Mouse (Mus musculus): Measurements from ENCODE around the gene Rgs5. TPM values are rescaled to one million over a fixed set of nuclear protein-coding genes. Genes with fewer than 3 reads are reported as not detected.

Gene Rgs5
- not detected in 2 replicates for polyA plus RNA-seq (2012; ENCODE audit: insufficient read depth, low replicate concordance)

- TF ChIP-seq FLI1 (IDR thresholded peaks at IDR 0.05; ENCODE audit: low read length) (no peak), GATA1 (IDR thresholded peaks at IDR 0.05; ENCODE audit: borderline replicate concordance, low read length) (no peak)
- H3K4me1 ChIP-seq: no peaks in the 10 kb centered on the region
- H3K9me3 ChIP-seq: no peaks in the 10 kb centered on the region
- H3K27me3 ChIP-seq (replicated peaks): peaks cover 2% of the 10 kb centered on the region
- no peaks in the 10 kb centered on the region for H3K36me3 ChIP-seq (replicated peaks; ENCODE audit: low read length)
- no peak within 1 kb of the TSS for H3K4me3 ChIP-seq (replicated peaks)
Observed at GRCm38 (mm10) chr1:169655256-169655655, at the start of gene Rgs5. Gene Rgs5 (plus strand): TSS chr1:169655501.

GRCm38 (mm10) chr1:169606164-169606563, 49.1 kb upstream of the Rgs5 start:
- Histone ChIP-seq H3K27me3 (replicated peaks) (no peaks in the 10 kb centered on the region), H3K4me1 (no peaks in the 10 kb centered on the region), H3K4me3 (replicated peaks) (no peak overlapping the region), H3K36me3 (replicated peaks; ENCODE audit: low read length) (no peaks in the 10 kb centered on the region), H3K9me3 (no peaks in the 10 kb centered on the region; the same call in 1 of the 2 replicates)
- TF ChIP-seq GATA1 (IDR thresholded peaks at IDR 0.05; ENCODE audit: borderline replicate concordance, low read length) (no peak), FLI1 (IDR thresholded peaks at IDR 0.05; ENCODE audit: low read length) (no peak)

GRCm38 (mm10) chr1:169629738-169630137, 25.6 kb upstream of the Rgs5 start:
- Histone ChIP-seq H3K27me3 (replicated peaks) (no peaks in the 10 kb centered on the region), H3K36me3 (replicated peaks; ENCODE audit: low read length) (no peaks in the 10 kb centered on the region), H3K9me3 (0 out of 2 replicates have a peak, but pooled peaks cover 3% of the 10 kb centered on the region), H3K4me3 (replicated peaks) (no peak overlapping the region), H3K4me1 (no peaks in the 10 kb centered on the region)
- no peak for TF ChIP-seq GATA1 (IDR thresholded peaks at IDR 0.05; ENCODE audit: borderline replicate concordance, low read length)
- TF ChIP-seq FLI1 (IDR thresholded peaks at IDR 0.05; ENCODE audit: low read length): no peak

GRCm38 (mm10) chr1:169637251-169637750, 18.0 kb upstream of the Rgs5 start:
- Histone ChIP-seq H3K4me1 (no peaks in the 10 kb centered on the region), H3K36me3 (replicated peaks; ENCODE audit: low read length) (no peaks in the 10 kb centered on the region)

GRCm38 (mm10) chr1:169644884-169645653, 10.2 kb upstream of the Rgs5 start:
- no peaks in the 10 kb centered on the region for H3K27me3 ChIP-seq (replicated peaks)
- TF ChIP-seq FLI1 (IDR thresholded peaks at IDR 0.05; ENCODE audit: low read length) (no peak), GATA1 (IDR thresholded peaks at IDR 0.05; ENCODE audit: borderline replicate concordance, low read length) (no peak)
- 0 out of 2 replicates have a peak, but pooled peaks cover 3% of the 10 kb centered on the region for H3K9me3 ChIP-seq
- no peaks in the 10 kb centered on the region for H3K36me3 ChIP-seq (replicated peaks; ENCODE audit: low read length)
- no peaks in the 10 kb centered on the region for H3K4me1 ChIP-seq
- no peak overlapping the region for H3K4me3 ChIP-seq (replicated peaks)

More at GRCm38 (mm10) chr1:169637251-169637750, 18.0 kb upstream of the Rgs5 start:
- no peaks in the 10 kb centered on the region for H3K27me3 ChIP-seq (replicated peaks)
- TF ChIP-seq GATA1 (IDR thresholded peaks at IDR 0.05; ENCODE audit: borderline replicate concordance, low read length): no peak
- no peak for TF ChIP-seq FLI1 (IDR thresholded peaks at IDR 0.05; ENCODE audit: low read length)
- no peak overlapping the region for H3K4me3 ChIP-seq (replicated peaks)
- no peaks in the 10 kb centered on the region for H3K9me3 ChIP-seq

GRCm38 (mm10) chr1:169659479-169659878, 4.2 kb downstream of the Rgs5 start:
- TF ChIP-seq FLI1 (IDR thresholded peaks at IDR 0.05; ENCODE audit: low read length): no peak
- no peak for TF ChIP-seq GATA1 (IDR thresholded peaks at IDR 0.05; ENCODE audit: borderline replicate concordance, low read length)
- Histone ChIP-seq H3K27me3 (replicated peaks) (peaks cover 2% of the 10 kb centered on the region), H3K4me1 (no peaks in the 10 kb centered on the region), H3K9me3 (no peaks in the 10 kb centered on the region), H3K4me3 (replicated peaks) (no peak overlapping the region), H3K36me3 (replicated peaks; ENCODE audit: low read length) (no peaks in the 10 kb centered on the region)

GRCm38 (mm10) chr1:169667328-169667727, 12.0 kb downstream of the Rgs5 start:
- TF ChIP-seq FLI1 (IDR thresholded peaks at IDR 0.05; ENCODE audit: low read length): no peak
- no peak overlapping the region for H3K4me3 ChIP-seq (replicated peaks)
- H3K36me3 ChIP-seq (replicated peaks; ENCODE audit: low read length): no peaks in the 10 kb centered on the region
- no peaks in the 10 kb centered on the region for H3K4me1 ChIP-seq
- no peaks in the 10 kb centered on the region for H3K27me3 ChIP-seq (replicated peaks)
- H3K9me3 ChIP-seq: no peaks in the 10 kb centered on the region

- Histone ChIP-seq H3K27me3 (replicated peaks) (no peaks in the 10 kb centered on the region), H3K4me1 (no peaks in the 10 kb centered on the region), H3K4me3 (replicated peaks) (no peak overlapping the region), H3K36me3 (replicated peaks; ENCODE audit: low read length) (no peaks in the 10 kb centered on the region), H3K9me3 (no peaks in the 10 kb centered on the region)
- TF ChIP-seq GATA1 (IDR thresholded peaks at IDR 0.05; ENCODE audit: borderline replicate concordance, low read length) (no peak), FLI1 (IDR thresholded peaks at IDR 0.05; ENCODE audit: low read length) (no peak)
Observed at GRCm38 (mm10) chr1:169670705-169671104, 15.4 kb downstream of the Rgs5 start.

GRCm38 (mm10) chr1:169671801-169672200, 16.5 kb downstream of the Rgs5 start:
- Histone ChIP-seq H3K36me3 (replicated peaks; ENCODE audit: low read length) (no peaks in the 10 kb centered on the region), H3K4me1 (no peaks in the 10 kb centered on the region), H3K4me3 (replicated peaks) (no peak overlapping the region), H3K27me3 (replicated peaks) (no peaks in the 10 kb centered on the region), H3K9me3 (no peaks in the 10 kb centered on the region)
- TF ChIP-seq GATA1 (IDR thresholded peaks at IDR 0.05; ENCODE audit: borderline replicate concordance, low read length) (no peak), FLI1 (IDR thresholded peaks at IDR 0.05; ENCODE audit: low read length) (no peak)

- Histone ChIP-seq H3K9me3 (no peaks in the 10 kb centered on the region), H3K4me3 (replicated peaks) (no peak overlapping the region), H3K36me3 (replicated peaks; ENCODE audit: low read length) (no peaks in the 10 kb centered on the region), H3K4me1 (no peaks in the 10 kb centered on the region), H3K27me3 (replicated peaks) (no peaks in the 10 kb centered on the region)
- TF ChIP-seq GATA1 (IDR thresholded peaks at IDR 0.05; ENCODE audit: borderline replicate concordance, low read length): no peak
- TF ChIP-seq FLI1 (IDR thresholded peaks at IDR 0.05; ENCODE audit: low read length): no peak
Observed at GRCm38 (mm10) chr1:169672272-169672671, 17.0 kb downstream of the Rgs5 start.
